Mouse (Mus musculus): Measurements from ENCODE around the gene Actl11.

GRCm38 (mm10) chr9:107955613-107956289 is 27.5 kb downstream of the Actl11 start:
- TF ChIP-seq CTCF (IDR thresholded peaks at IDR 0.05; ENCODE audit: borderline replicate concordance, insufficient read depth, low read depth, low read length) (no peak), POLR2A (IDR thresholded peaks at IDR 0.05; ENCODE audit: borderline replicate concordance, insufficient read depth, low read length) (no peak)
